Mouse (Mus musculus): ENCODE measurements around the gene Stx18.

- TF ChIP-seq POLR2A (IDR thresholded peaks at IDR 0.05; ENCODE audit: borderline replicate concordance, insufficient read depth, low read length) (no peak), CTCF (IDR thresholded peaks at IDR 0.05; ENCODE audit: borderline replicate concordance, insufficient read depth, low read depth, low read length) (no peak)
Observed at GRCm38 (mm10) chr5:38009071-38009470, 29.5 kb upstream of the Stx18 start.

All from cerebellum, adult 2 months (tissue).